Mouse (Mus musculus) bone marrow macrophage, adult 2 months (primary cell): Measurements from ENCODE around the gene Acsm4. TPM values are rescaled to one million over a fixed set of nuclear protein-coding genes. Genes with fewer than 3 reads are reported as not detected.
"Not testable (repeated sequence)": the region's sequence is repeated elsewhere in the genome, so short reads cannot be mapped to it uniquely, and the experiment has no call there.

Experiments used
- H3K27ac ChIP-seq: 2 replicates; pipeline ENCODE4 v1.5.1; 2012; ENCODE audit warnings: low read depth, low read length; ENCODE audit not compliant: insufficient read depth
- H3K4me1 ChIP-seq: 2 replicates; pipeline ENCODE4 v1.6.1; 2012; ENCODE audit warnings: low read length; ENCODE audit not compliant: control insufficient read depth, insufficient read depth
- H3K4me3 ChIP-seq: 2 replicates; pipeline ENCODE4 v1.5.1; 2012; ENCODE audit warnings: mild to moderate bottlenecking, low read length, moderate library complexity; ENCODE audit not compliant: insufficient read depth
- CTCF ChIP-seq: IDR thresholded peaks from 2 replicates; pipeline ENCODE4 v1.5.1; 2012; ENCODE audit warnings: low read depth, mild to moderate bottlenecking, low read length, moderate library complexity
- POLR2A ChIP-seq: IDR thresholded peaks from 2 replicates; pipeline ENCODE4 v1.6.1; 2012; ENCODE audit warnings: mild to moderate bottlenecking, low read depth, low read length, borderline replicate concordance
- polyA plus RNA-seq: library from polyadenylated mRNA; stranded (reverse); fragments of >200 nt; gene quantifications from 2 replicates; pipeline ENCODE4 v1.2.4, GENCODE M21; 2012; ENCODE audit not compliant: missing spikeins, insufficient read depth, insufficient read length

The Acsm4 gene
- polyA plus RNA-seq, 1 experiment: not detected

GRCm38 (mm10) chr7:119720253-119720946 lies 30.6 kb downstream of the Acsm4 start, which contains the start of gene Thumpd1:
Gene Thumpd1, minus strand, starts transcription at chr7:119720798.
- Histone ChIP-seq H3K4me3 (peak within 1 kb of the TSS; percentile 84), H3K4me1 (peaks cover 3% of the 10 kb centered on the region), H3K27ac (peak within 1 kb of the TSS; percentile 14; the same call in 1 of the 2 replicates)
- TF ChIP-seq POLR2A (no peak), CTCF (no peak)

- Histone ChIP-seq H3K27ac (no peak overlapping the region), H3K4me3 (peak overlapping the region; percentile 84), H3K4me1 (peaks cover 3% of the 10 kb centered on the region)
- no peak for TF ChIP-seq CTCF
- no peak for TF ChIP-seq POLR2A
Measured at GRCm38 (mm10) chr7:119720947-119721310, 31.1 kb downstream of the Acsm4 start.

GRCm38 (mm10) chr7:119727621-119728020 lies 37.8 kb downstream of the Acsm4 start:
- TF ChIP-seq POLR2A: no peak
- no peak for TF ChIP-seq CTCF
- Histone ChIP-seq H3K27ac (no peak overlapping the region), H3K4me3 (no peak overlapping the region), H3K4me1 (no peaks in the 10 kb centered on the region)

- H3K4me1 ChIP-seq, H3K4me3 ChIP-seq, H3K27ac ChIP-seq: not testable (repeated sequence)
Measured at GRCm38 (mm10) chr7:119731262-119731661, 41.4 kb downstream of the Acsm4 start.

- no peak for TF ChIP-seq CTCF
- no peak for TF ChIP-seq POLR2A
- Histone ChIP-seq H3K4me3 (no peak overlapping the region), H3K4me1 (no peaks in the 10 kb centered on the region), H3K27ac (no peak overlapping the region)
Measured at GRCm38 (mm10) chr7:119738877-119739276, 49.1 kb downstream of the Acsm4 start.

- H3K27ac ChIP-seq, H3K4me1 ChIP-seq: not testable (repeated sequence)
- peak overlapping the region; percentile 8; the same call in 1 of the 2 replicates for H3K4me3 ChIP-seq
Measured at GRCm38 (mm10) chr7:119739798-119740468, 50.1 kb downstream of the Acsm4 start.

GRCm38 (mm10) chr7:119744321-119744720 lies 54.5 kb downstream of the Acsm4 start:
- Histone ChIP-seq H3K4me3 (no peak overlapping the region), H3K27ac (no peak overlapping the region), H3K4me1 (no peaks in the 10 kb centered on the region)
- TF ChIP-seq POLR2A (no peak), CTCF (0 out of 2 replicates have a peak, but pooled peaks have one; percentile 7)

GRCm38 (mm10) chr7:119745869-119746268 lies 56.0 kb downstream of the Acsm4 start:
- Histone ChIP-seq H3K4me3 (no peak overlapping the region), H3K4me1 (no peaks in the 10 kb centered on the region), H3K27ac (no peak overlapping the region)
- TF ChIP-seq POLR2A (no peak), CTCF (no peak)

GRCm38 (mm10) chr7:119748761-119749160 lies 58.9 kb downstream of the Acsm4 start:
- H3K27ac ChIP-seq: no peak overlapping the region

GRCm38 (mm10) chr7:119749942-119750341 lies 60.1 kb downstream of the Acsm4 start:
- Histone ChIP-seq H3K27ac (no peak overlapping the region), H3K4me3 (no peak overlapping the region), H3K4me1 (no peaks in the 10 kb centered on the region)
- no peak for TF ChIP-seq CTCF
- no peak for TF ChIP-seq POLR2A

More at GRCm38 (mm10) chr7:119748761-119749160, 58.9 kb downstream of the Acsm4 start:
- Histone ChIP-seq H3K4me3 (no peak overlapping the region), H3K4me1 (no peaks in the 10 kb centered on the region)
- TF ChIP-seq CTCF (no peak), POLR2A (no peak)

- no peak for TF ChIP-seq POLR2A
- no peak for TF ChIP-seq CTCF
- Histone ChIP-seq H3K4me3 (no peak overlapping the region), H3K4me1 (no peaks in the 10 kb centered on the region), H3K27ac (no peak overlapping the region)
Measured at GRCm38 (mm10) chr7:119753696-119754095, 63.9 kb downstream of the Acsm4 start.
